Mouse (Mus musculus) layer of hippocampus, adult 2 months (tissue): ENCODE measurements around the gene Ryr1. TPM values are rescaled to one million over a fixed set of nuclear protein-coding genes. Genes with fewer than 3 reads are reported as not detected.

Experiments
- DNase-seq, 2 experiments: peaks; one replicate each; pipeline ENCODE4 v3.0.0; 2022; ENCODE audit warnings: low spot score in 2 of 2
- H3K27ac ChIP-seq: fragments of 200-600 bp; 2 replicates; pipeline ENCODE4 v1.8.1; 2022
- H3K4me3 ChIP-seq: fragments of 200-600 bp; 2 replicates; pipeline ENCODE4 v1.8.1; 2022; ENCODE audit warnings: mild to moderate bottlenecking
- CTCF ChIP-seq: fragments of 200-600 bp; conservative IDR thresholded peaks from 2 replicates; pipeline ENCODE4 v1.8.1; 2022; ENCODE audit warnings: antibody characterized with exemption, mild to moderate bottlenecking, moderate library complexity
- long read RNA-seq, 2 experiments: library from polyadenylated mRNA; stranded (forward); transcript quantifications; one replicate each; pipeline ENCODE4 v2.0.0; 2021; ENCODE audit warnings: borderline mapping rate in 2 of 2
- total RNA-seq, 2 experiments: library from RNA; stranded (reverse); gene quantifications; 2 replicates each; pipeline ENCODE4 v1.2.3; 2021

Ryr1 gene
- 10 to 100 TPM; 19.6 to 23.3 TPM for total RNA-seq
- long read RNA-seq, experiment 1, partial matches to known transcripts, result 5 of 7 reads
- long read RNA-seq, experiment 1, other reads (novel, unspliced or antisense), result 2 of 7 reads
- long read RNA-seq, experiment 2, partial matches to known transcripts, result 6 of 9 reads
- long read RNA-seq, experiment 2, other reads (novel, unspliced or antisense), result 3 of 9 reads

DNA sequence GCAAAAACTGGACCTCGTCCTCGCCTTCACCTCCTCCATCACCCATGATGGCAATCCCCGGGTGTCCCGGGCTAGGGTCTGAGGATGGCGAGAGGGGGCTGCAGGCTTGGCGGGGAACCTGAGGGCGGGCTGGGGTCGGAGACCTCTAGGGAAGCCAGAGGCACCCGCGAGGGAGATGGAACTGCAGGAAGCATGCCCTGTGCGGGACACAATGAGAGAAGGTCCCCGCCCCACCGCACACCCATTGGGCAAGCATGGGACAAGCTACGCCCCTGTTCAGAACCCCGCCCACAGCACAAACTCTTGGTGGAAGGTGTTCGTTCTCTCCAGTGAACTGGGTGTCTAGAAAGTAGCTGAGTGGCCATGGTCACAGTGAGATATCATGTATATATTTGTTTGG, at the start of gene Ryr1:
TSS of gene Ryr1 (minus strand) at position 210 of the 400 bp plus-strand sequence.
- no peak within 1 kb of the TSS for H3K27ac ChIP-seq
- no peak within 1 kb of the TSS for H3K4me3 ChIP-seq

DNA sequence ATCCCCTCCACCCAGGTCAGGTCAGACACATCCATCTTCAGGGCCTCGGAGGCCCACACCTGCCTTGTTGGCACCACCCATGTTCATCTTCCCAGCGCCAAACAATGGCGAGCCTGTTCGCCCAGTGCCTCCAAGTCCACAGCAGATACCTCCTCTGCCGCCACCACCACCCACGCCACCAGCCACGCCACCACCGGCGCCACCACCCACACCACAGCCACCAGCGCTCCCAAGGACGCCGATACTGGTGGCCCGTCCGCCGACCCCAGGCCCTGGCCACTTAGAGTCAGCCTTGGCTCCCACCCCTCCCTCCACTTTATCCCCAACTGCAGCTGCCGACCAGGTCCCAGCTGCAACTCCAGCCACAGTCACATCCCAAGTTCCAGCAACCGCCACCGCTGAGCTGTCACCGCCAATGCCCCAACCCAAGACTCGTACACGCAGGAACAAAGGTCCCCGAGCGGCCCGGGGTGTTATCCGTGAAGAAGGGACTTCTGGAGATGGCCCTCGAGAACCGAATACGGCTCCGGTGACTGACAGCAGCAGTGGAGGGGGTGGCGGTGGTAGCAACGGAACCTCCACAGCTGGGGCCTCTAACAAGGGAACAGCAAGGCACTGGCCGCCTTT, 47.5 kb upstream of the Ryr1 start:
- TF ChIP-seq CTCF, result no peak
- no peak overlapping the region for H3K27ac ChIP-seq
- DNase-seq, result no peak
- H3K4me3 ChIP-seq, result no peak overlapping the region

More for the DNA sequence above, at the start of gene Ryr1:
- DNase-seq, result no peak
- TF ChIP-seq CTCF, result no peak

DNA sequence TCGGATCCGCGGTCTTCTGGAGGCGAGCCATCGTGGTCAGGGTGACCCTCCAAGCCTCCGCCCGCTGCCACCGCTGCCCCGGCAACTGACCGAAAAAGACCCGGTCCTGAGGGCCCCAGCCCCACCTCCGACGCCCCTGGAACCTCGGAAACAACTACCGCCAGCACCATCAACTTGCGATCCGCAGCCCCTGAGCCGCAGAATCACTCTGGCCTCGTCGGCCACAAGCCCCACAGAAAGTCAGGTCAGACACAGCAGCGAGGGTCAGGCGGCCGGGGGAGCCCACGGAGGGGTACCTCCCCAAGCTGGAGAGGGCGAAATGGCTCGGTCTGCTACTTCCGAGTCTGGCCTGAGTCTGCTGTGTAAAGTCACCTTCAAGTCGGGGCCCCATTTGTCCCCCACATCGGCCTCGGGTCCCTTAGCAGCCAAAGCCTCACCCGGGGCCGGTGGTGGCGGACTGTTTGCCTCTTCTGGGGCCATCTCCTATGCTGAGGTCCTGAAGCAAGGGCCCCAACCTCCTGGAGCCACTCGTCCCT, 46.7 kb upstream of the Ryr1 start:
- DNase-seq, result no peak
- H3K4me3 ChIP-seq, result no peak overlapping the region
- no peak for TF ChIP-seq CTCF
- no peak overlapping the region for H3K27ac ChIP-seq

DNA sequence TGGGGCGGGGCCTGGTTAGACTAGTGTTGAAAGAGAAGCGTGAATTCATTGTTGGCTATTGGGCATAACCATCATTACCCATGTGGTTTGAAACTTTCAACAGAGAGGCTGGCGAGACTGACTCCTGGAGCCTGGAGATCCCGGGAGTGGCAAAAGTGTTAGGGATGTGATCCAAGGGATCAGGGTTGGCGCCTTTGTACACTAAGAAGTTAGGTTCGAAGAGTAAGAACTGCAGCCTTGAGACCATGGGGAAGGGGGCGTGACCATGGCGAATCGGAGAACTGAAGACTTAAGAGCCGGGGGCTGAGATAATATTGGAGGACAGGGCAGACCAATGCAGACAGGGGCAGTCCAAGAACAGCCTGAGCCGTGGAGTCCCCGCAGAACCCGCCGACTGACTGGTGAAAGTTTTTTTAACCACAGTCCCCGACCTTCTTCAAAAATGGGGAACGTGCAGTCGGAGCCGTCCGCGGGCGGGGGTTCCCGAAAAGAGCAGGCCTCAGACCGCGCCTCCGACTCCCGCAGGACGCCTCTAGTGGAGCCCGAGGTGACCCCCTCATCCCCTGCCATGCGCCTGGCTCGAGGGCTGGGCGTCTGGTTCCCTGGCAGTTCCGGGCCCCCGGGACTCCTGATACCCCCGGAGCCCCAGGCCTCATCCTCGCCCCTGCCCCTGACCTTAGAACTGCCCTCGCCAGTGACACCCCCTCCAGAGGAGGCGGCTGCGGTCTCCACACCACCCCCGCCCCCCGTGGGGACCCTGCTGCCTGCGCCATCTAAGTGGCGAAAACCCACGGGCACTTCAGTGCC, 46.0 kb upstream of the Ryr1 start:
- no peak for DNase-seq
- no peak for TF ChIP-seq CTCF
- no peak overlapping the region for H3K27ac ChIP-seq
- peak overlapping the region; percentile 86 for H3K4me3 ChIP-seq

DNA sequence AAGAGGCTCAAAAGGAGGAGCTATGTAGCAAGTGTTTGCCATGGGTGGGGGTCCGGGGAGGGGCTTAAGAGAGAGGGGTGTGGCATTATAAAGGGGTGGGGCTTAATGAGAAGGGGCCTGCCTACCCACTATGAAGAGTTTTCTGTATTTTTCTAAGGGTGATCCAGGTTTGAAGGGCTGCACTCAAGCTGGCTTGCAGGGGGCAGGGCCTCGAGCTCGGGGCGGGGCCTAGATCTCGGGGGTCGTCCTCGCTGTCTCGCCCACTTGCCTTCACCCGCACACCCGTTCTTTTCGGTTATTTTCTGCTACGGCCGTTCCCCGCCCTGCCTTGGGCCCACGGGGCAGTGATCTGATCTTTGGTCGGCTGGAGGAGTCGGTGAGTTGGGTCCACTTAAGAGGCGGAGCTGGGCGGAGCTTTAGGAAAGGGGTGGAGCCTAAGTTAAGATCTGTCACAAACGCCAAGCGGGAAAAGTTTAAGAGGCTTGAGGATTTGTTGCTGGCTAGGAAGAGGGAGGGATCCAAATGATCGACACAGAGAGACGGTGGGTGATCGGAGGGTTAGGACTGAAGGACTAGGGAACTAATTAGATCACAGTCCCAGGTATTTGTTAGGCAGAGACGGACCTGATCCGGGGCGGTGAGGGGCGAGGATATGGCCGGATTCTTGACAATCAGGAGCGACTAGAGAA, 45.2 kb upstream of the Ryr1 start, which contains the start of the genes Ggn and Spred3:
TSS of gene Ggn (plus strand) at position 145 of the 689 bp plus-strand sequence.
TSS of gene Spred3 (minus strand) at position 346 of the 689 bp plus-strand sequence.
- peak within 1 kb of the TSS; percentile 91 for H3K27ac ChIP-seq
- peak within 1 kb of the TSS; percentile 86 for H3K4me3 ChIP-seq
- TF ChIP-seq CTCF, result no peak
- no peak for DNase-seq

DNA sequence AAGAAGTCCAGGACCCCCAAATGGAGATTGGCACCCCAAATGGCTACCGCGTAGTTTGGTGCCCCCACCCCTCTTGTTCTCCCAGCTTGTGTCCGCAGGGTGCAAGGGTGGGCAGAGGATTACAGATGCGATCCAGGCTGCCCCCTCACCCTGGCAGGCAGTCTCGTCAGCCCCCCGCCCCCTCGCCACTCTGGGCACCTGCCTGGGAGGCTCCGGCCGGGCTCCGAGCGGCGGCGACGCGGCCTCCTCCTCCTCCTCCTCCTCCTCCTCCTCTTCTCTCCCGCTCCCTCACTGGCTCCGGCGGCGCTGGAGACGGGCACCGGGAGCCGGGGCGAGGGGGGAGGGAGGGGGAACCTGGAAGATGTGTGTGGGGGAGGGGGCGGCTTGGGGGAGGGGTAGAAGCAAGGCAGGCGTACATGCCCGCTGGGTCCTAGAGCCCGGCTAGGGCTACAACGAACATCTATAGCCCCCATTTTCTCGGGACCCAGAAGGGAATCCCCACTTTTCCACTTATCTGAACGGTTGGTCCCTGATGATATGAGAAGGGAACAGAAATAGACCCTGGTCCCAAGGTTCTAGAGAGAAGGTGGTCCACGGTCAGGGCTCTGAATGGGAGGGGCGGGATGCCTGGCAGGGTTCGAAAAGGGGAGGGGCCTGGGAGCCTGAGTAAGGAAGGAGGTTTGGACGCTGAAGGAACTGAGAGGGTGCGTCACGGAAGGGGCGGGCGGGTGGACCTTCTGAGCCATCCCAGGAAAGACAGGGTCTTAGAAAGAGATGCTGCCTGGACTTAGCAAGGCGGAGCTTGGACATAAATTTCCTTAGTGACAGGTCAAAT, 44.5 kb upstream of the Ryr1 start:
- Histone ChIP-seq H3K27ac (peak overlapping the region; percentile 91), H3K4me3 (peak overlapping the region; percentile 86)
- no peak for TF ChIP-seq CTCF
- peak; percentile 70 to 82 for DNase-seq

DNA sequence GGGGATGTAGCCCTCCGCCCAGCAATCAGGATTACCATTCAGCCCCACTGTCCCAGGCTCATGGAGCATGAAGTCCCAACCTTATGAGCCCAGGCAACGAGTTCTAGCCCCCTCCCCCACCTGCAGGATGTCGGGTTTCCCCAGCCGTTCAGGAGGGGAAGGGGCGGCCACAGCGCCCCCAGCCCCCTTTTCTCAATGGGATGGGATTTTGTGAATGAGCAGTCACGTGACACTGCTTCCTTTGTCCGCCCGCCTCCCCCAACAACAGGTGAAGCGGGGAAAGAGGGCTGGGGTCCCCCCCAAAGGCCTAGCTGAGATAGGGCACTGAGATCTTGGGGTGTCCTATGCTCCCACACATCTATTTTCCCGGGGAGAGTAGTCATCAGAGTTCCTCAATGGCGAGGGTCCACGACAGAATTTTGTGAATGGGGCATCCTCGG, 43.8 kb upstream of the Ryr1 start:
- DNase-seq, result no peak
- H3K4me3 ChIP-seq, result peak overlapping the region; percentile 86
- peak overlapping the region; percentile 91 for H3K27ac ChIP-seq
- no peak for TF ChIP-seq CTCF

DNA sequence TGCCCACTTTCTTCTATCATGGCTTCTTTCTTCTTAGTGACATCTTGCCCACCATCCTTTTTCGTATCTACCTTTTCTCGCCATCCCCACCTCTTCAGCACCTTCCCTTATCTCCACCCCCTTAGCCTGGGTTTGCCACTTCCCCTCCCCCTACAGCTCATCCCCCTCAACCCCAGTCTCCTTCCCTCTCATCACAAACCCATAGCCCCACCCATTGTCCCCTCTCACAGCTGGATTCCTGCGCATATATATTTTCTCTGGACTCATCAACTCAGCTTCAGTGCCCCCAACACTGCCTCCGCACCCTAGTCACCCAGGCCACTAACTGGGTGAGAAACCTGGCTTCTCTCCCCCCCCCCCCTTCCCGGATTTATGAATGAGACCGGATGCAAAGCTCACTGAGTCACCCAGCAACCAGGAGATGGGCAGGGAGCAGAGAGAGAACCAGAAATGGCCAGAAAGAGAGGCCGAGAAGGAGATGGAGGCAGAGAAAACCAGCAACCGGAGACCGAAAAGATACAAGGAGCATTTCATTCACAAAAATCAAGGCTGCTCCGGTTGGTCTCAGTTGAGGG, 43.2 kb upstream of the Ryr1 start:
- Histone ChIP-seq H3K27ac (peak overlapping the region; percentile 91), H3K4me3 (peak overlapping the region; percentile 86)
- no peak for TF ChIP-seq CTCF
- no peak for DNase-seq

DNA sequence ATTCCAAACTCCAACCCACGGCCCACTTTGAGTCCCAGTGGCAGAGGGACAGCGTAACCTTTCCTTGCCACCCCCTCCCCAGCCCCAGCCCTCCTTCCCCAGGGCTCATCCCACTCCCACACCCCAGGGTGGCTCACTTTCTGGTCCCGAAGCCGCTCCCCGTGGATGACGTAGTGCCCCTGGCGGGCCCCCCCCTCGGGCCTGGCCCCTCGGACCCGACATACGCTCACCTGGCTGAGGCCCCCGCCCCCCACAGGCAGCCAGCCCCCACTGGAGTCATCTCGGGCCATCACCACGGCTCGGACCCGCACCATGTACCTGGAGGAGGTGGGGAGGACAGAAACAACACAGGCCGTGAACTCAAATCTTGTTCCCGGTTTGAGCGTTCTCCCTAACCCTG, 42.7 kb upstream of the Ryr1 start:
- TF ChIP-seq CTCF, result no peak
- peak overlapping the region; percentile 86 for H3K4me3 ChIP-seq
- DNase-seq, result no peak
- H3K27ac ChIP-seq, result no peak overlapping the region

DNA sequence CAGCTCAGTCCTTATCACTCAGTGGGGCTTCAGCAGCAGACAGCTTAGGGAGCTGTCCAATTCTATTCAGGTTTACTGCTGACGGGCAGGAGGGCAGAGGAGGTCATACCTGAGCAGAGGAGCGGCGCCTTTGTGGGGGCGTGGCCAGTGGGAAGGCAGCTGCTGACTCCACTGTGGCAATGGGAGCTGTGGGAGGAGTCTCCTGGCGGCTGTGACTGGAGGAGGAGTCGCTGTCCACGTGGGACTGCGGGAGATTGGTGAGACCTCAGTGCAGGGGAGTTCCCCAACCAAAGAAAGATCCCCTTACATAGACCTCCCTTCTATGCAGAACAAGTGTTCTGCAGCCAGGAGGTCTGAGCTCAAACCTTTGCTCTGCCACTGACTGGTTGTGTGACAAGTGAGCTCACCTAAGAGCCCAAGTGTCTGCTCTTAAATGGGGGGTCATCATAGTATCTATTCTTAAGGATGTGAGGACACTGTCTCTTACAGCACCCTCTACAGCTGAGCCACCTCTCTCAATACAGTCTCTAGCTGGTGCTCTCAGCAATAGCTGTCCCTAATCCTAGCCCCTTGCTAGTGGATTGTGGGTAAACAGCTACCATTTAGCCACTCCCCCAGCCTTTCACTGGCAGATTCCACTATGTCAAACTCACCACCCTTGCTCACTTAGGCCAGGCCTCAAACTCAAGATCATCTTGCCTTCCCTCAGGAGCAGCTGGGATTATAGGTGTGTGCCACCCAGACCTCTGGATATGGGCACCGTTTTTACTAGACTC, 38.0 kb upstream of the Ryr1 start:
- DNase-seq, result no peak

DNA sequence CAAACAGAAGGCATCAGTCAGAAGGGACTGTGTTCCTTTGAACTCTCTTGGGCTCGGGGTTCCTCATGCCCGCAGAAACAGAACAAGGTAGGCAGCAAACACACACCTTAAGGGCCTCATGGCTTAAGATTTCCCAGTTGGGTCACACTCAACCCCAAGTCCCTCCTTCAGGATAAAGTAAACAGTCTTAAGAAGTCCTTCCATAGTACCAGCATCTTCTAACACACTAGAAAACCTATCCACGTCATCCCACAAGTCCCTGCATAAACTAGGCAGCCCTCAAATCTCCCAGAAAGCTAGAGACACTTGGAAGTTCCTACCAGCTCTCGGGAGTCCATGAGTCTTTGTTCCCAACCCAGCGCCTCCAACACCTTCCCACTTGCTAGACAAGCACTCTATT, 37.3 kb upstream of the Ryr1 start:
- no peak for DNase-seq
- TF ChIP-seq CTCF, result no peak
- Histone ChIP-seq H3K27ac (no peak overlapping the region), H3K4me3 (no peak overlapping the region)

More for the DNA sequence above, 38.0 kb upstream of the Ryr1 start:
- Histone ChIP-seq H3K4me3 (no peak overlapping the region), H3K27ac (no peak overlapping the region)
- TF ChIP-seq CTCF, result no peak
